Comparison of ENCODE assay signal across 8 mouse cellular contexts in the genomic region with DNA sequence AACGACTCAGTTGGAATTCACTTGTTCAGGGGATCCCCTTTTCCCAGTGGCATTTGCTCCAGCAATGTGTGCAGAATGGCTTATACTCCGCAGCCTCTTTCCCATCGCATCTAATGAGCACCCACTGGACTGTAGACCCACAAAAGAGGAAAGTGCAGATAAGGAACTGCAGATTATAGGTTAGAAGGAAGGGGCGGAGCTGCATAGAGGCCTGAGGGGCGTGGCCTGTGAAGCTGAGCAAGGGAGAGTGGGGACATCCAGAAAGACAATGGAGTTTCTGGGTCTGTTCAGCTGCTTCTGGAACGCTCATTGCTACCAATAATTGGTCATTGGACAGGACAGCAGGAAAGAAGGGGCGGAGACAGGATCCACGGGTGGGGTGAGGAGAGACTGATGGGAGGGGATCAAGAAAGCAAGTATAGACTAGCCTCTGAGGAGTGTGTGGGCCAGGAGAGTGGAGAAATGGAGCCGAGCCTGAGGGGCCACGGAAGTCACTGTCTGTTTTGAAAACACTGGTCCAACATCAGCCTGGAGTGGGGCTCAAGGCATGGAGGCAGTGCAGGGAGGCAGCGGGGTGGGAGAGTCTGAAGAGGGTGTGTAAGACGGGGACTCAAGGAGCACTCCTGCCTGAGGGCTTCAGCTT. TPM values are rescaled to one million over a fixed set of nuclear protein-coding genes. Genes with fewer than 3 reads are reported as not detected.
A peak's percentile ranks its signal among the peaks of the same experiment; 100 is the strongest.
DNase-seq lines count a peak whose midpoint lies in the region; ATAC-seq and TF ChIP-seq lines count a peak whose summit lies in the region.

No protein-coding gene starts in this region.

- WGBS in midbrain, embryonic 10.5 days = 70% methylated on average over 12 of the region's 12 CpGs
- WGBS in midbrain, postnatal 0 days = 68% methylated on average over 12 of the region's 12 CpGs
- WGBS in heart, embryonic 11.5 days (ENCODE audit: insufficient replicate concordance) = 58% methylated on average over 12 of the region's 12 CpGs
- 63% methylated on average over 12 of the region's 12 CpGs for WGBS in forebrain, postnatal 0 days

- TF ChIP-seq CTCF in midbrain, postnatal 0 days (IDR thresholded peaks at IDR 0.05) = no peak
- no peak for TF ChIP-seq CTCF in forebrain, postnatal 0 days (IDR thresholded peaks at IDR 0.05; ENCODE audit: low read depth)

- no peak for ATAC-seq in midbrain, postnatal 0 days (ENCODE audit: low FRiP score)
- no peak for ATAC-seq in heart, embryonic 11.5 days (replicated peaks; ENCODE audit: insufficient number of reproducible peaks, low FRiP score, low TSS enrichment)
- no peak for ATAC-seq in frontal cortex, adult (ENCODE audit: low TSS enrichment)
- ATAC-seq in forebrain, postnatal 0 days = no peak

- H3K4me3 ChIP-seq in midbrain, embryonic 10.5 days = no peak overlapping the region
- no peak overlapping the region for H3K4me3 ChIP-seq in midbrain, postnatal 0 days (ENCODE audit: low read depth, low read length)
- H3K4me3 ChIP-seq in heart, embryonic 11.5 days (ENCODE audit: low read depth, low read length) = no peak overlapping the region
- no peak overlapping the region for H3K4me3 ChIP-seq in forebrain, postnatal 0 days (ENCODE audit: low read depth, low read length)

- peaks cover 30% of the 10 kb centered on the region for H3K4me1 ChIP-seq in midbrain, embryonic 10.5 days
- H3K4me1 ChIP-seq in midbrain, postnatal 0 days (ENCODE audit: insufficient read depth, low read length) = no peaks in the 10 kb centered on the region; the same call in 1 of the 2 replicates
- peaks cover 16% of the 10 kb centered on the region for H3K4me1 ChIP-seq in heart, embryonic 11.5 days (ENCODE audit: control insufficient read depth, insufficient read depth, low read length)
- peaks cover 1% of the 10 kb centered on the region; the same call in 1 of the 2 replicates for H3K4me1 ChIP-seq in forebrain, postnatal 0 days (ENCODE audit: insufficient read depth)

- H3K36me3 ChIP-seq in midbrain, embryonic 10.5 days = no peaks in the 10 kb centered on the region
- H3K36me3 ChIP-seq in midbrain, postnatal 0 days (ENCODE audit: insufficient read depth, low read length) = no peaks in the 10 kb centered on the region
- H3K36me3 ChIP-seq in heart, embryonic 11.5 days (ENCODE audit: control insufficient read depth, insufficient read depth, low read length) = no peaks in the 10 kb centered on the region
- no peaks in the 10 kb centered on the region for H3K36me3 ChIP-seq in forebrain, postnatal 0 days (ENCODE audit: insufficient read depth)

- no peaks in the 10 kb centered on the region for H3K9me3 ChIP-seq in midbrain, embryonic 10.5 days (replicated peaks)
- no peaks in the 10 kb centered on the region for H3K9me3 ChIP-seq in midbrain, postnatal 0 days (ENCODE audit: low read length)
- no peaks in the 10 kb centered on the region for H3K9me3 ChIP-seq in heart, embryonic 11.5 days (replicated peaks; ENCODE audit: control insufficient read depth, low read length)
- no peaks in the 10 kb centered on the region for H3K9me3 ChIP-seq in forebrain, postnatal 0 days (ENCODE audit: low read length)

- DNase-seq in midbrain, embryonic 10.5 days (ENCODE audit: low spot score) = no peak
- DNase-seq in midbrain, postnatal 0 days (ENCODE audit: low spot score) = no peak
- DNase-seq in lung, postnatal 4 days = peak; percentile 45 to 62
- DNase-seq in thymus, postnatal 36 days = peak; percentile 42 to 54
- no peak for DNase-seq in adipocyte (ENCODE audit: low spot score)
- no peak for DNase-seq in forebrain, postnatal 0 days

- H3K27ac ChIP-seq in midbrain, embryonic 10.5 days (replicated peaks) = peak overlapping the region; percentile 33
- no peak overlapping the region for H3K27ac ChIP-seq in midbrain, postnatal 0 days (ENCODE audit: low read depth, low read length)
- H3K27ac ChIP-seq in heart, embryonic 11.5 days (ENCODE audit: low read depth, low read length) = no peak overlapping the region
- no peak overlapping the region for H3K27ac ChIP-seq in forebrain, postnatal 0 days (ENCODE audit: low read depth, low read length)

- H3K27me3 ChIP-seq in midbrain, embryonic 10.5 days (ENCODE audit: low read depth, poor library complexity, severe bottlenecking) = no peaks in the 10 kb centered on the region
- H3K27me3 ChIP-seq in midbrain, postnatal 0 days (ENCODE audit: insufficient read depth, low read length) = no peaks in the 10 kb centered on the region
- H3K27me3 ChIP-seq in heart, embryonic 11.5 days (ENCODE audit: control insufficient read depth, insufficient read depth, low read length) = no peaks in the 10 kb centered on the region
- H3K27me3 ChIP-seq in forebrain, postnatal 0 days (ENCODE audit: insufficient read depth, low read length) = no peaks in the 10 kb centered on the region

- H3K9ac ChIP-seq in midbrain, postnatal 0 days (replicated peaks; ENCODE audit: low read length, poor library complexity, severe bottlenecking) = no peak overlapping the region
- no peak overlapping the region for H3K9ac ChIP-seq in heart, embryonic 11.5 days (ENCODE audit: low read depth, low read length)
- no peak overlapping the region for H3K9ac ChIP-seq in forebrain, postnatal 0 days

- H3K4me2 ChIP-seq in midbrain, postnatal 0 days (ENCODE audit: low read depth, low read length, poor library complexity, severe bottlenecking) = no peak overlapping the region
- H3K4me2 ChIP-seq in heart, embryonic 11.5 days = peak overlapping the region; percentile 29
- H3K4me2 ChIP-seq in forebrain, postnatal 0 days (ENCODE audit: low read depth) = no peak overlapping the region

RNA-seq across cellular contexts. Expression of a gene that starts 3.8 kb away (rescaled TPM):
- polyA plus RNA-seq in midbrain, embryonic 10.5 days (2016; fragmentation: Nextera tagmentation; extraction: Ambion mirVana) = 5.9 and 6.0 TPM in 2 replicates
- 11.3 and 14.9 TPM in 2 replicates for total RNA-seq in midbrain, postnatal 0 days (2014; rRNA removed)
- polyA plus RNA-seq in midbrain, postnatal 0 days (2015; fragmentation: Nextera tagmentation; extraction: Ambion mirVana) = 2.5 and 2.7 TPM in 2 replicates
- 11.9 TPM in 2 replicates for polyA plus RNA-seq in heart, embryonic 11.5 days (2014; fragmentation: Nextera tagmentation; extraction: Ambion mirVana)
- total RNA-seq in forebrain, postnatal 0 days (2014; rRNA removed) = 14.0 and 16.2 TPM in 2 replicates
- 3.2 and 4.3 TPM in 2 replicates for polyA plus RNA-seq in forebrain, postnatal 0 days (2015; fragmentation: Nextera tagmentation; extraction: Ambion mirVana)

RNA-seq across cellular contexts. Expression of a gene that starts 56.5 kb away (rescaled TPM):
- polyA plus RNA-seq in midbrain, embryonic 10.5 days (2016; fragmentation: Nextera tagmentation; extraction: Ambion mirVana) = 16.5 and 19.4 TPM in 2 replicates
- 11.8 and 14.0 TPM in 2 replicates for total RNA-seq in midbrain, postnatal 0 days (2014; rRNA removed)
- polyA plus RNA-seq in midbrain, postnatal 0 days (2015; fragmentation: Nextera tagmentation; extraction: Ambion mirVana) = 12.1 and 13.4 TPM in 2 replicates
- polyA plus RNA-seq in heart, embryonic 11.5 days (2014; fragmentation: Nextera tagmentation; extraction: Ambion mirVana) = 11.4 and 14.5 TPM in 2 replicates
- 7.6 and 8.7 TPM in 2 replicates for total RNA-seq in forebrain, postnatal 0 days (2014; rRNA removed)
- polyA plus RNA-seq in forebrain, postnatal 0 days (2015; fragmentation: Nextera tagmentation; extraction: Ambion mirVana) = 7.8 and 10.2 TPM in 2 replicates

Comparison
In these comparisons a context has a peak if more than half of its experiments do, and no peak if none do; other contexts are left out.
1. DNase-seq: peak in lung, postnatal 4 days (2 of 2) and thymus, postnatal 36 days (2 of 2); none in midbrain, embryonic 10.5 days (single experiment), midbrain, postnatal 0 days (single experiment), adipocyte (single experiment) and forebrain, postnatal 0 days (single experiment).